Mouse (Mus musculus) frontal cortex, postnatal 36 days (tissue): Measurements from ENCODE around the gene Gga2.

Source experiments
- DNase-seq, 2 experiments: peaks; one replicate each; pipeline ENCODE4 v3.0.0; 2022; ENCODE audit warnings: low spot score in 2 of 2

Gene Gga2

DNA sequence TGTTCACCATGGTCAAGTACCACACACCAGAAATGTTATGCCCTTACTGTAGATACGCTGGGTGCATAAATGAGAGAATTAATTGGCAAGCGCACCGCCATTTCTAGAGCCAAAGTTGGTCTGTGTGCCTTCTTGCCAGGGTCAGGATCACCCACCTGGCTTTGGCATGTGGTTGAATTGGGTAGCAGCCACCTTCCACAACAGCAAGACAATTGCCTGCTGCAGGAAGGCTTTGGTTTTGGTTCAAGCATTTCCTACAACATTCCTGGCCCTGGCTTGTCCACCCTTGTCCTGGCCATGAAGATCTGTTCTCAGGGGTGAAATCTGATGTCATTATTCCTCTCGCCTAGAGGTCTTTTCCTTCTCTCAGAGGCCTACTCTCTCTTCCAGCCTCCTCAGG, 8.7 kb downstream of the Gga2 start:
- no peak for DNase-seq

DNA sequence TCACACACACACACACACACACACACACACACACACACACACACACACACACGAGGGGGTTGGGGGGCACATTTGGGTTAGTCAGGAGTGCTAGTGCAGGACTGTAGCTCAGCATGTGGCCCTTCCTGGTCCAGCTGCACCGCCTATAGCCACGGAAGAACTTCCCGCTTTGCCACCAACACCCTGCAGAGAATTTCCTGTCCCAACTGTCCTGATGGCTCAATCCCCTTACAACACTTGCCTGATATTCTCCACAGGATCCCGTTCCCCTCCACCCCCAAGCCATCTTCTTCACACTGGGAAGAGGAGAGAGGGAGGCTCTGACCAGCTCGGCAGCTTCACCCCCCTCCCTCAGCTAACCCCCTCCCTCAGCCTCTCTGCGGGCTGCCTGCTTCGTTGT, 20.6 kb downstream of the Gga2 start:
- DNase-seq: no peak

DNA sequence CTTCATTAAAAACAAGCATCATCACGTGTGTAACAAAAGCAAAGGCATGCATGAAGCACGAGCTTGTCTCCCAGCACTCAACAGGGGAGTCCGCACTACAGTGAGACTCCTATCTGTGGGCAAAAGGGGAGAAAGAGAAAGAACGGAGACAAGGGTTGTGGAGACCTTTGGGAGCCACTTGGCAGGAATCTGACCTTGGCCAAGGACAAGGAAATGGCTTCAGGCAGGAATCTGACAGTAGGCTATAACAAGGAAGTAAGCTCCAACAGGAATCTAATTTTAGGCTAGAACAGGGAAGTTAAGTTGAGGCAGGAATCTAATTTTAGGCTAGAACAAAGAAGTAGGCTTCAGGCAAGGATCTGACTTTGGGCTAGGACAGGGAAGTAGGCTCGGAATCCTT, 25.1 kb downstream of the Gga2 start:
- DNase-seq: no peak

DNA sequence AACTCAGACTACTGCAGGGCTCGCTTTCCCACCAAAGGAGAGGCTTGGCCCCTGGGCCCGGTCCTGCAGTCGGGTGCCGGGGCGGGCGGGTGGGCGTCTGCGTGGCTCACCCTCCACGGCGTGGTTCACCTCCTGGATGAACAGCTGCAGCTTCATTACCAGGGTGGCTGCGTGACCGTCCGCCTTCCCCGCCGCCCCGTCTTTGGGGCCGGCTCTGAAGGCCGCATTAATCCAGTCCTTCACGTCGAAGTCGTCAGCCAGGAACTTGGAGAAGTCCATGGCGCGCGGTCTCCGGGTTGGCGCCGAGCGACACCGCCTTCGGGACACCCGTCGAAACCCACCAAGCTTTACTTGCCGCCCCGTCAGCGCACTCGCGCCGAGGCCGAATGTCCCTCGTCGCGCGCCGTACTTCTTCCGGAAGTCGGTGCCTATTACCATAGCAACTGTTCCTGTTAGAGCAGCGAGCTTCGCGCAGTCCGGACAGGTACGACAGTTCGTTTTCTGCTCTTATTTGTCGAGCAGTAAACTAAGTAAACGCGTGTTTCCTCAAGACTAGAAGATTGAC, 39.6 kb downstream of the Gga2 start, which contains the start of gene Cog7:
Gene Cog7 (minus strand): TSS at position 405 of the 565 bp plus-strand sequence.
- DNase-seq: peak; percentile 92 to 94

DNA sequence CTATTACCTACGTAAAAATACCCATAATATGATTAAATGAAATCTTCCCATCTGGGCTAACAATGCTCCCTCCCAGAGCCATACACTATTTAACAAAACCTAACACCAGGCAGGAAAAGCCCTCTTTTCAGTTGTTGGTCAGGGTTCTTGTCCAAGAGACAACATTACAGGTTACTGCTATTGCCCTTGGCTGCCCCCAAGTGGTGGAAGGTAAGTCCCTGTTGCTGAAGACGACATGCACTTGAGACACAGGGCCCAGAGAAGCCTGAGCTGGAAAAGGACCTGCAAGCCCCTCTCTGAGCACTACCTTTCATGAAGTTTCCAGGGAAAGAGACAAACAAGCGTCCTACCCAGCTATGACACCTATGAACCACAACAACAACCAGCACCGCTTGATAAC, 46.0 kb downstream of the Gga2 start:
- peak; percentile 35 to 64 for DNase-seq

DNA sequence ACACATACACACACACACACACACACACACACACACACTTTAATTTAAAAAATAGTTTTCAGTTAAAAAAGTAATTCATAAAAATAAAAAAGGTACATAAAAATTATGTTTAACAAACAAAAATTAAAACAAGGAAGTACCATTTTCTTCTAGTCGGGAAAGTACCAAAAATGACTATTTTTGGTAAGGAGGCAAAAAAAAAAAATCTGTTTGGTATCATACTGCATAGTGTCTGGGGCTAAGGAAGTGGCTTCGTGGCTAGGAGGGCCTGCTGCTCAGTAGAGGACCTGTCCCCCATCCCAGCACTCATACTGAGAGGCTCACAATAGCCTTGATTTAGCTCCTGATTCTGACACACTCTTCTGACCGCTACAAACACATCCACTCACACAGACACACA, 49.3 kb downstream of the Gga2 start:
- no peak for DNase-seq

DNA sequence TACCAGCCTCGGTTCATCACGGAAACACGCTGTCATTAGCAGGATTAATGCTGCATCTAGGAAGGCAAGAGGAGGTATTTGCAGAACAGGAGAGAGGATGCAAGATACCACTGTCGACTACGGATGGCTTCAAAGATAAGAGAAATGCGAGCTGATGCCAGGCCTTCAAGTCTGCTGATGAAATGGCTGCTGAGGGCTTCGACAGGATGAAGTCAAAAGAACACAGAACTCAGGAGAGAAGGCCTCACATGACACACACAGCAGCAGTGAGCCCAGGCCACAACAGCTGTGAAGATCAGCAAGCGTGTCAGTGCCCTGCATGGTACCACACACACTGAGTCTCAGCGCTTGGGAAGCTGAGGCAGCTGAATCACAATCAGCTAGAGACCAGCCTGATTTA, 50.8 kb downstream of the Gga2 start:
- DNase-seq: no peak

DNA sequence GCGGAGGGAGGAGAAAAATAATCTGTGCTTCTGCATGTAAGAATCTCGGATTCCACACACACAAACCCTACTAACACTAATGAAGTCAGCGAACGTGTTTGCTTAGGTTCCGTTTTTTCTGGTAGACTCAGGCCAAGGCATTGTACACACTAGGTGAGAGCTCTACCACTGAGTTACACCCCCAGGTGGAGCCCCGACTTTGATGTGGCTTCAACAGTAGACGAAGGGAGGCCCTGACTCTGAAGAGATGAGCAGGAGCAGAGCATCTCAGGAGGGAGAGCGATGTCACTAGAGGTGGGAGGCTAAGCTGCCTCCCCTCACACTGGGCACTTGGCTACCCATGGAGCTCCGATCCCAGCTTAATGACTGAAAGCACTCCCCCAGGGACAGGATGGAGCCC, 52.2 kb downstream of the Gga2 start:
- DNase-seq: no peak

DNA sequence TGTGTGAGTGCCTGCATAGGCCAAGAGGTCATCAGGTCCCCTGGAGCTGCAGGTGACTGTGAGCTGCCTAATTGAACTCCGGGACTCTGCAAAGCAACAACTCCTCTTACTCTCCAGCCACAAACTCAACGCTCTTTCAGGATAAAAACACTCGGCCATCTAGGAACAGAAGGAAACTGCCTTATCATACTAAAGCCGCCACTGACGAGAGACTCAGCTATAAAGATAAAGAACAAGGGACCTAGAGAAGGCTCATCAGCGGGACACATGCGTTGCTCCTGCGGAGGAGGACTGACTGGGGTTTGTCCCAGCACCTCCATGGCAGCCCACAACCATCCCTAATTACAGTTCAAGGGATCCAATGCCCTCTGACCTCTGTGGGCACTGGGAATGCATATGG, 52.8 kb downstream of the Gga2 start:
- DNase-seq: no peak

DNA sequence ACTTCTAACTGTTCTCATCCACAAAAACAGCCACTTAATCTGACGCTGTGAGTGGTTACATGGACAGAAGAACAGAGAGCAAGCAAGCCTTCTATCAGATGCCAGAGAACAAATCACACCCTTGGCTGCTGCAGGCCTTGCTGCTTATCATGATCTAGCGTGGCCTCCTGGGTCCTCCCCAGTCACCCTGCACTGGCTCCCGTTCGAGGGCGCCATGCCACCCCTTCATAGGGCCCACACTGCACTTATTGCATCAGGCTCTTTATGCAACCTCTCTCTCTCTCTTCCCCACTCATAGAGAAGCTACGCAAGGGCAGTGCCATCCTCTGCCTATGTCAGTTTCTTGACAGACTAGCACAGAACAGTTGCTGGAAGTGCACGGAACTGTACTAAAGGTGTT, 54.9 kb downstream of the Gga2 start:
- no peak for DNase-seq

DNA sequence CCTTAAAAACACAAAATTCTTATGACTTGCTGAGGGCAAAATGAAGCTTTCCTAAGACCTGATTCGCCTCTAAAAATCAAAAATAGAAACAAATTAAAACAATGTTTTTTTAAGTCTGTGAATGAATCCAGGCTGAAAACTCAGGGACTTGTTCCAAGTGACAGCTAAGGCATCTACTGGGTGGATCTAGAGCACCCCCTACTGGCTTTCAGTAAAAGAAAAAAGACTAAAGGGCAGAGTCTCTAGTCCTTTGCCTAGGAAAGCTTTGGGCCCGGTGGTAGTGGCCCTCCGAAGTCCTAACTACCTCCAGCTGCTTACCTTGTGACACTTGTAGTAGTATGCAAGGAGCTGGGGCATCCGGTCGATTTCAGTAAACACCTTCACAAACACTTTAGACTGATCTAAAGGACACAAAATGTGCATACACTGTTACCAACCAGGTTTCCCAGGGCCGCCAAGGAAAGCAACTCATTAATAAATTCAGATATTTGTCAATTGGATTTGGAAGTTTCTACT, 57.1 kb downstream of the Gga2 start:
- DNase-seq: peak; percentile 18 to 71

DNA sequence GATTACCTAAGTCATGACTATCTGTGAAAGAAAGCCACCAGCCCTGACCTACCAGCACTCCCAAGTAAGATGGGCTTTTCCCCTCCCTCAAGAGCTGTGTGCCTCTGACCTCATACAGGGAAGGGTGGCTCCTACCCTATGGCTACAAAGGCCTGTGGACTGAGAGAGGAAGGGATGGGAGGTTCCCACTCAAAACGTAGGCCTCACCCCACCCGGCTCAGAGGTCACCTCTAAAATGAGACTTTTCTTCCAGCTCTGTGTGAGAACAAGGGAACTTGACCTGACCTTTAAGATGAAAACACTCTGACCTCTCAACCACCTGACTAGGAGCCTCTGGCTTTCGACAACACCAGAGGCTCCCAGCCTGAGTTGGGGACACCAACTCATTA, 58.5 kb downstream of the Gga2 start:
- DNase-seq: no peak

DNA sequence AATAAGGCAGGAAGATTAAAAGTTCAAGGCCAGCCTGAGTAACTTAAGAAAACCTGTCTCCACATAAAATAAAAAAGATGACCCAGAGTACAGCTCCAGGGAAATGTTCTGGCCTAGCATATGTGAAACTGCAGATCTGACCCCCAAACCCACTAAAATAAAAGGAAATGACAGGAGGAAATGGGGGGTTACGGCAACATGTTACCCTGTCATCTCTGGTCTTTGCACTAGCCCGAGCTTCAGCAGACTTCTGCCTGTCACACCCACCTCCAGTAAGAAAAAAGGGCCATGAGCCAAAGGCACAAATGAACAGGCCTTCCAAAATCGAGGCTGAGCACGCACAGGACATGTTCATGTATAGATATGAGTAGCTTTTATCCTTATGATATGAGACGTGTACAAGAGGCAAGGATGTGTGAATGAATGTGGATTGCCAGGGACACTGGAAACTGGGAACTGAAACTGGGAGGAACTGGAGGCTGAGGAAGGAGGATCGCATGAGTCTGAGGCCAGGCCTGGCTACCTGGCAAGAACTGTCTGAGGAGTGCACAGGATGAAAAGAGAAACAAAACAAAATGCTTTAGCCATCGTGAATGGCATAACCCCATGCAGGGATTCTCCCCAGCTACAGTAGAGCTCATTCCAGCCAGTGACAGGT, 59.0 kb downstream of the Gga2 start:
- no peak for DNase-seq

DNA sequence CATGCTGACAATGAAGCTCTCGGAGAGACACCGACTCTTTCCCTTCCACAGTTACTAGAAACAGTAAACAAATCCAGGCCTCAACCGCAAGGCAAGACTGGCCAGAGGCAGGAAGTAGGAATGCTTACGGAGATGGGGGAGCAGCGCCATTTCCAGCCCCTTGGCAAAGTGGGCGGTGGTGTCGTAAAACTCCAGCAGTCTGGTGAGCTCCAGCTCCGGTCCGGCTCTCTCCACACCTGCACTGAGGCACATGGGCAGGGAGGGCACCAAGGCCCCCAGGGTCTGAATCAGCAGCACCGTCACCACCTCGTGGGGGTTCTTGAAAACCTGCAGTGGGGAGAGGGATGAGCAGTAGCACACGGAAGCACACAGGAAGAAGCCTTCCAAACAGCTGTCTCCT, 65.2 kb downstream of the Gga2 start:
- DNase-seq: no peak

DNA sequence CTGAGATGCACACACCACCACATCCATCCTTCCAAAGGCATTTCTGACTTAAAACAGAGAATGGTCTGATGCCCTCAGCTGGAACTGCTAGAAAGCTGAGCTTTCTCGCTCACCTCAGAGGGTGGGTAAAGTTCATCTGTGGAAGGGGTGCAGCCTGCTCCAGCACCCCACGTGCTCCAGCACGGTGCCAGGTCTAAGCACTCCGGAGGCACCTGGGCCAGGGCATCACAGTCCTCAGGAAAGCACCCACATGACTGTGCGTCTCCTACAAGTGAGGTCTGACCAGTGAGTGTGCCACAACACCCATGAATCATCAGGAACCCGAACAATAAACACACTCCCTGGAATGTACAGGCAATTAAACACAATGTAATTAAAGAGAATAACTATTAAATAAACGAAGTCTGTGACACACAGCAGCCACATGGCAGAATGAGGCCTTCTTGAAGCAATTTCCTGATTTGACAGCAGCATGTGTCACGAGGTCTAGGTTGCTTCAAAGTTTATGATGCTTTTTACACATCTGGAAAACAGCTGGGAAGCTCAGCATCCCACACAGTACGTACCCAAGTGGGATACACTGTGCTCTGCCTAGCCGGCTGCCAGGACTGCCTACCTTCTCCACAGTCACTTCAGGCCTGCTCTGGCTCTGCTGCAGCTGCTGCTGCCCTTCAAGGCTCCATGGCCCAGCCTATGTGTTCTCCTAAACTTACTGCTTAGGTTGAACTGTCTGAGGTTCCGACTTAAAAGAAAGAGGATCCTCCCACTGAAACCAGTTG, 65.9 kb downstream of the Gga2 start:
- no peak for DNase-seq

DNA sequence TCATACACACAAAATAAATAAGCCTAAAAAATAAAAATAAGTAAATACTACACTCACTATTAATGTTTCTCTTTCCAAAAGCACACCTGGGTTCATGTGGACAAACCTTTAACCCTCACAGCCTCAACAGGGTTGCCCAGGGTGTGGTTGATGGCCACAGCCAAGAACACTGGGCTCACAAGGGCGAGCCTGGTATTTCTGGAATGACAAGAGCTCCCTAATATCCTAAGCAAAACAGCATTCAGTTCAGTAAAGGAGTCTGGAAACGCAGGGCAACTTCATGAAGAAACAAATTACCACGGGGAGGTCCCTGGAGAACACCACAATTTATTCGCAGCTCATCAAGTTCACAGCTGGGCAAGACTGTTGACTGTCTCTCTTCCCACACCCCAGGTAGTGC, 73.5 kb downstream of the Gga2 start:
- no peak for DNase-seq

DNA sequence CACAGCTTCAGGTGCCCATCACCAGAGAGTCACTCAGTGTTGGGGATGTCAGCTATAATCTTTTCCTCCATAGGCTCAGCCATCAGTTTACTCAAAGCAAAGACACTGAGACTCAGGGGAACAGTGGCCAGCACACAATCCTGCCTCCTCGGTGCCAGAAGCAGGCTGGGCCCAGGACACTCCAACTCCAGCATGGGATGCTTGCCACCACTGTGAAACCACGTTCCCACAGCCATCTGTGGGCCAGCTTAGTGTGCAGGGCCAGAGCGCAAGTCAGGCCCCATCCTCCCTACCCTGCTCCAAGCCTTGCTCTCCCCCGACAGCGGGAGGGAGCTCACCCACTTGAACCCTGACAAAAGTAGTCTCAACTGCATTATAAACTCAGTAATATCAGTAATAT, 74.8 kb downstream of the Gga2 start:
- DNase-seq: no peak

DNA sequence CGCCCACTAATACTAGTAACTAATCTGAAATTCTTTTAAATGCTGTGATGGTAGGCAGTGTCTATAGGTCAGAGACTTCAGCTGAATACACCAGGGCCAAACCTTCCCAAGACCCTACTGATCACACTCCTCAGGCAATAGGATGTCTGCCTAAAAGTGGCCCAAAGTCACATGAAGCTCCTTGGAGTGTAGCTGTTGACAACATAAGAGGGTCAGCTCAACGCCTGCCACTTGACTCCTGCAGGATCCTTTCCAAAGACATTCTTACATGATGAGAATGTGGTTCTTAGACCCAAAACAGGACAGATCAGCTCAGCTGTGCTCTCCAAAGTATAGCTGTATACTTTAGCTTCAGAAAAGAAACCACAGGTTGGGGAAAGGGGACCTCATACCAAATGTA, 78.7 kb downstream of the Gga2 start:
- DNase-seq: no peak

DNA sequence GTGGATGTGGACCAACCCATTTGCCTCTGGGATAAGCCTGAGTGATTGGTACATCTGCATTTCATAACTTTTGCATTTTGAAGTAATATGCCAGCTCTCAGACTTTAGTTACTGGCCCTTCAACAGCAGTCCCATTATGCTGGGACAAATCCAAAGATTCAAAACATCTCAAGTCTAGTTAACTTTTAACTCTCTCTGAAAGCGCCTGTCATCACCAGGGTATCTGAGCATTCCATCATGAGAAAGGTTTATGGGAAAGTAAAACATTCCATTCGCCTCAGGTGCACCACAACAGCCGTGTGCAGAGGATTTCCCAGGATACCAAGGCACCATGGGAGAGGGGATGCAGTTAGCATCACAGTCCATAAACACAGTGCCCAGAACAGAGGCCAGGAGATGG, 79.4 kb downstream of the Gga2 start:
- DNase-seq: no peak

DNA sequence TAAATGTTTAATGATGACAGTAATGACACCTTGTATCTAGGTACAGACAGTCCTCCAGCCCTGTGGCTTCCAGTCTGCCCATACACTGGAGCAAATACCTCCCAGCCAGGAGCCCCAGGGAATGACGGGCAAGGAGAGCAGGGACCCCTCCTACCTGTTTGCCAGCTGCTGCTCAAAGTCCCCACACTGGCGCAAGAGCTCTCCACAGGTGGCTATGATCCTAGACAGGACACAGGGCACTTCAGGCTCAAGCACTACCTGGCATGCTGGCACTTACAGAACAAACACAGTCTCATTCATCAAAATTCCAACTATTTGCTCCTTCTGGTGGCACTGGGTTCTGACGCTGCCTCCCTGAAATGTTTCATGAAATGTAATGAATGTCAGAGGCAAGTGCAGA, 80.0 kb downstream of the Gga2 start:
- no peak for DNase-seq

DNA sequence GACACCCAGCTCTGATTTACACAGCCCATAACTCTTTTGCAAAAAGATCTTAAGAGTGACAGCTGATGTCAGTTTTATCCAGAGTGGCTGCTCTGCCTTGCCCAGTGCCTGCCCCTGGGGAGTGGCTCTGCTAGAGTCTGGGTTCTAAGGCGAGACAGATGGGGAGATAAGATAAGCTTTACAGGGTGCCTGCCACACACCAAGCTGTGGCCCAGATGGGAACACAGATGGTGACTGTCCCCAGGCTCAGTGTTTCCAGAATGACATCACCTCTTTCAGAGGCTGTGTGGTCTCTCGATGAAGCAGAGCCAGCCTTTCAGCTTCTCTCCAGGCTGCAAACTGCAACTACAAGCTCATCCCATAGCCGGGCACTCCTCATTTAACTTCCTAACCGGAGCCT, 81.3 kb downstream of the Gga2 start:
- peak; percentile 75 to 85 for DNase-seq

DNA sequence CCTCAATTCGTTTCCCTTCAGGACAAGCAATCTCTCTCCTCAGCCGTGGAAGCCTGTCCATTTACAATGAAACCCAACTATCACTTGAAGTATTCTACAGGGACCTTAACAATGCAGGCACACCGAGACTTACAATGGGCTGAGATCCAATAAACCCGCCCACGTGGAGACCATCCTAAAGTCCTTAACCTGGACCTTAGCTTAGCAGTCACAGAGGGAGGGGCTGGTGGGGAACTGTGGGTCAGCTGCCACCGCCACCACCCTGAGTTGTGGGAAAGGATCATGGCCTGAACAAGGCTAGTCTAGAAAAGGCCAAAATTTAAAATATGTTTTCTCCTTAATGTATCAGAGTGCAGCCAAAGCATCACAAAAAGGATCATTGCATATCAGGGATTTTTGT, 81.8 kb downstream of the Gga2 start:
- DNase-seq: no peak
